8 mouse cellular contexts compared by ENCODE assay signal in genomic region chr10:110918414-110919391, GRCm38 (mm10). TPM values are rescaled to one million over a fixed set of nuclear protein-coding genes. Genes with fewer than 3 reads are reported as not detected.
DNase-seq lines count a peak whose midpoint lies in the region; ATAC-seq and TF ChIP-seq lines count a peak whose summit lies in the region.

No protein-coding gene starts in this region.

- intact Hi-C loops in heart, adult 2 months (cut with DNase I): loop anchor here (5.0 kb wide), 1 partner anchor 36 kb away; no protein-coding TSS in a partner anchor

- no peaks in the 10 kb centered on the region for H3K36me3 ChIP-seq in heart, adult 2 months (ENCODE audit: control insufficient read depth, insufficient read depth, low read length)
- peaks cover 3% of the 10 kb centered on the region; the same call in 1 of the 2 replicates for H3K36me3 ChIP-seq in limb, embryonic 12.5 days

- no peaks in the 10 kb centered on the region for H3K9me3 ChIP-seq in limb, embryonic 12.5 days

- H3K27ac ChIP-seq in heart, adult 2 months: peak overlapping the region; percentile 88
- peak overlapping the region; percentile 98 for H3K27ac ChIP-seq in limb, embryonic 12.5 days

- no peak overlapping the region for H3K9ac ChIP-seq in heart, adult 2 months (ENCODE audit: low read depth, low read length)
- H3K9ac ChIP-seq in limb, embryonic 12.5 days (replicated peaks): peak overlapping the region; percentile 87

- TF ChIP-seq CTCF in heart, adult 2 months (IDR thresholded peaks at IDR 0.05): no peak

- no peak for TF ChIP-seq EP300 in heart, adult 2 months (IDR thresholded peaks at IDR 0.05; ENCODE audit: insufficient read depth, low read depth, low read length)

- H3K79me2 ChIP-seq in heart, adult 2 months (replicated peaks; ENCODE audit: control insufficient read depth, insufficient read depth, low read length): peaks cover 3% of the 10 kb centered on the region

- no peaks in the 10 kb centered on the region for H3K27me3 ChIP-seq in heart, adult 2 months (ENCODE audit: control insufficient read depth, insufficient read depth, low read length)
- no peaks in the 10 kb centered on the region for H3K27me3 ChIP-seq in limb, embryonic 12.5 days

- no peak for TF ChIP-seq POLR2A in heart, adult 2 months (IDR thresholded peaks at IDR 0.05; ENCODE audit: insufficient read depth, low read depth, low read length)

- H3K4me2 ChIP-seq in limb, embryonic 12.5 days: peak overlapping the region; percentile 74

- H3K4me3 ChIP-seq in heart, adult 2 months: peak overlapping the region; percentile 80; the same call in 1 of the 2 replicates
- peak overlapping the region; percentile 74 for H3K4me3 ChIP-seq in limb, embryonic 12.5 days (replicated peaks)

- peak; percentile 48 for DNase-seq in adrenal gland, postnatal 14 days
- no peak for DNase-seq in adrenal gland, postnatal 25 days
- peak; percentile 68 for DNase-seq in ZHBTc4 (ENCODE audit: low read depth, low spot score)
- peak in 1 of 2 experiments; percentile 42 for DNase-seq in heart, adult 2 months
- no peak for DNase-seq in layer of hippocampus, postnatal 25 days (ENCODE audit: extremely low spot score in 1 of 2, low spot score in 1 of 2)
- DNase-seq in frontal cortex, postnatal 14 days (ENCODE audit: low spot score in 2 of 2): no peak

- H3K4me1 ChIP-seq in heart, adult 2 months (ENCODE audit: control insufficient read depth, insufficient read depth, low read length): peaks cover 4% of the 10 kb centered on the region
- H3K4me1 ChIP-seq in limb, embryonic 12.5 days (replicated peaks): peaks cover 41% of the 10 kb centered on the region

- 45% methylated on average over 26 of the region's 26 CpGs for WGBS in heart, adult 2 months
- 15% methylated on average over 26 of the region's 26 CpGs for WGBS in limb, embryonic 12.5 days

- ATAC-seq in limb, embryonic 12.5 days (ENCODE audit: insufficient number of reproducible peaks, insufficient read depth, low FRiP score, low TSS enrichment, low read depth): peak; percentile 3; the same call in 1 of the 2 replicates
- ATAC-seq in monocyte, adult 5-6 weeks (replicated peaks; ENCODE audit: insufficient number of reproducible peaks, low FRiP score, low TSS enrichment, poor library complexity, severe bottlenecking): 0 out of 2 replicates have a peak, but pooled peaks have one; percentile 13

RNA-seq across cellular contexts. Expression of gene Csrp2, which starts 0.9 kb away (rescaled TPM):
- 276 and 295 TPM in 2 replicates for total RNA-seq in adrenal gland, postnatal 14 days (2021)
- 219 and 236 TPM in 2 replicates for total RNA-seq in adrenal gland, postnatal 25 days (2021)
- 10 to 100 TPM; 37.0 to 41.6 TPM for total RNA-seq in heart, adult 2 months (2021)
- polyA plus RNA-seq in heart, adult 2 months (2012; rRNA removed): 39.3 and 39.5 TPM in 2 replicates
- polyA plus RNA-seq in limb, embryonic 12.5 days (2016; fragmentation: Nextera tagmentation; extraction: Ambion mirVana): 182 and 188 TPM in 2 replicates
- total RNA-seq in monocyte, adult 5-6 weeks (2017): 22.0 to 38.3 TPM (median 35.8 TPM) in 3 replicates
- total RNA-seq in layer of hippocampus, postnatal 25 days (2021): 10 to 100 TPM; 27.3 to 29.7 TPM

Comparison
In these comparisons a context has a peak if more than half of its experiments do, and no peak if none do; other contexts are left out.
1. DNase-seq: peak in adrenal gland, postnatal 14 days (single experiment) and ZHBTc4 (single experiment); none in adrenal gland, postnatal 25 days (single experiment), layer of hippocampus, postnatal 25 days (0 of 2) and frontal cortex, postnatal 14 days (0 of 2).